Mouse (Mus musculus) limb, embryonic 12.5 days (tissue): ENCODE measurements around the gene Aqp12. TPM values are rescaled to one million over a fixed set of nuclear protein-coding genes. Genes with fewer than 3 reads are reported as not detected.

Experiments
- ATAC-seq: fragments of 200-750 bp; cut with Nextera tagmentation; 2 replicates; pipeline ENCODE4 v1.8.0; 2017; ENCODE audit warnings: low read depth, moderate TSS enrichment; ENCODE audit not compliant: insufficient number of reproducible peaks, insufficient read depth, low FRiP score, low TSS enrichment
- H3K27ac ChIP-seq: fragments of 300-500 bp; sonication (generic); 2 replicates; pipeline ENCODE4 v1.5.1; 2016; ENCODE audit warnings: mild to moderate bottlenecking, moderate library complexity
- H3K27me3 ChIP-seq: fragments of 300-500 bp; sonication (generic); 2 replicates; pipeline ENCODE4 v1.6.1; 2016; ENCODE audit warnings: mild to moderate bottlenecking, moderate library complexity
- H3K36me3 ChIP-seq: fragments of 300-500 bp; sonication (generic); 2 replicates; pipeline ENCODE4 v1.6.1; 2016; ENCODE audit warnings: mild to moderate bottlenecking, moderate library complexity
- H3K4me1 ChIP-seq: fragments of 300-500 bp; sonication (generic); replicated peaks from 2 replicates; pipeline ENCODE4 v1.6.1; 2016
- H3K4me2 ChIP-seq: fragments of 300-500 bp; sonication (generic); 2 replicates; pipeline ENCODE4 v1.6.1; 2016; ENCODE audit warnings: mild to moderate bottlenecking, moderate library complexity
- H3K4me3 ChIP-seq: fragments of 300-500 bp; sonication (generic); replicated peaks from 2 replicates; pipeline ENCODE4 v1.5.1; 2016; ENCODE audit warnings: mild to moderate bottlenecking
- H3K9ac ChIP-seq: fragments of 300-500 bp; sonication (generic); replicated peaks from 2 replicates; pipeline ENCODE4 v1.6.1; 2016; ENCODE audit warnings: mild to moderate bottlenecking, moderate library complexity
- H3K9me3 ChIP-seq: fragments of 300-500 bp; sonication (generic); 2 replicates; pipeline ENCODE4 v1.6.1; 2016; ENCODE audit warnings: mild to moderate bottlenecking, moderate library complexity
- WGBS: fragments of 180-500 bp; shearing (Covaris S2); methylation state at CpG from one replicate; pipeline ENCODE4 v1.1.7; 2016; 5-methylcytosine and 5-hydroxymethylcytosine counted together
- polyA plus RNA-seq: library from polyadenylated mRNA; unstranded; fragments of >200 nt; fragmentation: Nextera tagmentation; extraction: Ambion mirVana; gene quantifications from 2 replicates; pipeline ENCODE4 v1.2.1, GENCODE M21; 2016

The Aqp12 gene
- polyA plus RNA-seq, 1 experiment from 2014 or later: not detected

DNA sequence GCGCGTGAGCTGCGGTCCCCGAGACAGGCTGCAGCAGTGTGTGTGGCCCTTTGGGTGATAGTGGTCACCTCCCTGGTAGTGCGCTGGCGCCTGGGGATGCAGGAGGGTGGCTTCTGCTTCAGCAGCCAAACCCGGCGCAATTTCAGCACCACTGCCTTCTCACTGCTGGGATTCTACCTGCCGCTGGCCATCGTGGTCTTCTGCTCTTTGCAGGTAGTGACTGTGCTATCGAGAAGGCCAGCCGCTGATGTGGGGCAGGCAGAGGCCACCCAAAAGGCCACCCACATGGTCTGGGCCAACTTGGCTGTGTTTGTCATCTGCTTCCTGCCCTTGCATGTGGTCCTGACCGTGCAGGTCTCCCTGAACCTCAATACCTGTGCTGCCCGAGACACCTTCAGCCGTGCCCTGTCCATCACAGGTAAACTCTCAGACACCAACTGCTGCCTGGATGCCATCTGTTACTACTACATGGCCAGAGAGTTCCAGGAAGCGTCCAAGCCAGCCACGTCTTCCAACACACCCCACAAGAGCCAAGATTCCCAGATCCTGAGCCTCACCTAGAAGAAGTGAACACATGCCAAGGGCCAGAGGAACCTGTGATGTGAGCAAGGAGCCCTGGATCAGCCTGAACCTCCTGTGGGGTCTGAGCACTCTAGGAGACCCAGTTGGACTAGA is 23.1 kb upstream of the Aqp12 start:
- WGBS: 92% methylated on average over 17 of the region's 17 CpGs
- no peak overlapping the region for H3K27ac ChIP-seq
- H3K9me3 ChIP-seq: no peaks in the 10 kb centered on the region
- H3K4me2 ChIP-seq: no peak overlapping the region
- H3K36me3 ChIP-seq: no peaks in the 10 kb centered on the region
- no peak overlapping the region for H3K4me3 ChIP-seq
- no peak for ATAC-seq
- H3K27me3 ChIP-seq: peaks cover 14% of the 10 kb centered on the region; the same call in 1 of the 2 replicates
- peaks cover 10% of the 10 kb centered on the region for H3K4me1 ChIP-seq
- no peak overlapping the region for H3K9ac ChIP-seq

DNA sequence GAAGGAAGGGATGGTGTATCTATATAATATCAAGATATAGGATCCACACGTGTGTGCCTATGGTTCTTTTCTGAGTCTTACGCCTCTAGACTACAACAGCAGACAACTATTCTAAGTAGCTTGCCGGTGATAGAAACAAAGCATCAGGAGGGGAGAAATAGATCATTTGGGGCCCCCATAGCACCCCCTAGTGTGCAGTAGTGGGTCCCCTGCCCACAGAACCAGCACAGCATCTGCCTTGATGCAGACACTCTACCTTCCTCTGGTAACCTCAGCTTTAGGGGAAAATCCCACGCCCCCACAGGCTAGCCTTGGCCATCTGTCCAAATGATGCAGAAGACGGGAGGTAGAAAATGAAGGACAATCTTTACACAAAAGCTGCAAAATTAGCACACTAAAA is 21.1 kb upstream of the Aqp12 start:
- no peaks in the 10 kb centered on the region for H3K36me3 ChIP-seq
- no peaks in the 10 kb centered on the region for H3K27me3 ChIP-seq
- no peaks in the 10 kb centered on the region for H3K9me3 ChIP-seq
- WGBS: 90% methylated on average over 5 of the region's 5 CpGs
- no peaks in the 10 kb centered on the region; the same call in 1 of the 2 replicates for H3K4me1 ChIP-seq
- no peak overlapping the region for H3K4me3 ChIP-seq
- ATAC-seq: no peak
- no peak overlapping the region for H3K27ac ChIP-seq
- H3K9ac ChIP-seq: no peak overlapping the region
- H3K4me2 ChIP-seq: no peak overlapping the region

DNA sequence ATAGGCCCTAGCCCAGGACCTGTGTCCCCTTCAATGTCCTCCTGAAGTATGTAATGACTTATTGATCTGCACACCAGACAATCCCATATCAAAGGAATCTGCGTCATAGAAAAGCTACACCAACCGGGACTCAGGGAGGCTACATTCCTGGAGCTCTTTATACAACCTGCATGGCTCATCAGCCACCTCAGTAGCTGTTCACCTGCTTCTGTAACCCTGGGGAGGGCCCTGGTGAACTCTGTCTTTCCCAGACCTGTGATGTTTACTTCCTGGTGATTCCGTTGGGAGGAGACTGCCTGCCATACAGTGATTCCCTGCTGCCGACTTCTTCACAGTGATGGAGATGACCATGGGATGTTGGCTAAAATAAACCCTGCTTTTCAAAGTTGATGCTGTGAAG is 17.2 kb upstream of the Aqp12 start:
- H3K4me2 ChIP-seq: no peak overlapping the region
- H3K4me3 ChIP-seq: no peak overlapping the region
- no peaks in the 10 kb centered on the region for H3K27me3 ChIP-seq
- H3K27ac ChIP-seq: no peak overlapping the region
- 67% methylated on average over 4 of the region's 4 CpGs for WGBS
- no peak overlapping the region for H3K9ac ChIP-seq
- no peaks in the 10 kb centered on the region for H3K36me3 ChIP-seq
- no peaks in the 10 kb centered on the region for H3K4me1 ChIP-seq
- no peak for ATAC-seq
- no peaks in the 10 kb centered on the region for H3K9me3 ChIP-seq

- ATAC-seq: no peak
- WGBS: 44% methylated on average over 4 of the region's 4 CpGs
- Histone ChIP-seq H3K27me3 (no peaks in the 10 kb centered on the region), H3K9me3 (no peaks in the 10 kb centered on the region), H3K27ac (no peak overlapping the region), H3K9ac (no peak overlapping the region), H3K4me2 (no peak overlapping the region), H3K36me3 (no peaks in the 10 kb centered on the region), H3K4me1 (no peaks in the 10 kb centered on the region), H3K4me3 (no peak overlapping the region)
Observed at GRCm38 (mm10) chr1:92989891-92990290, 16.2 kb upstream of the Aqp12 start.

GRCm38 (mm10) chr1:92992214-92992855 is 13.8 kb upstream of the Aqp12 start:
- H3K9me3 ChIP-seq: no peaks in the 10 kb centered on the region
- H3K4me1 ChIP-seq: no peaks in the 10 kb centered on the region
- no peak for ATAC-seq
- H3K27ac ChIP-seq: no peak overlapping the region
- no peaks in the 10 kb centered on the region for H3K36me3 ChIP-seq
- H3K27me3 ChIP-seq: no peaks in the 10 kb centered on the region
- no peak overlapping the region for H3K9ac ChIP-seq
- H3K4me3 ChIP-seq: no peak overlapping the region
- no peak overlapping the region for H3K4me2 ChIP-seq
- 81% methylated on average over 6 of the region's 6 CpGs for whole genome bisulfite sequencing

DNA sequence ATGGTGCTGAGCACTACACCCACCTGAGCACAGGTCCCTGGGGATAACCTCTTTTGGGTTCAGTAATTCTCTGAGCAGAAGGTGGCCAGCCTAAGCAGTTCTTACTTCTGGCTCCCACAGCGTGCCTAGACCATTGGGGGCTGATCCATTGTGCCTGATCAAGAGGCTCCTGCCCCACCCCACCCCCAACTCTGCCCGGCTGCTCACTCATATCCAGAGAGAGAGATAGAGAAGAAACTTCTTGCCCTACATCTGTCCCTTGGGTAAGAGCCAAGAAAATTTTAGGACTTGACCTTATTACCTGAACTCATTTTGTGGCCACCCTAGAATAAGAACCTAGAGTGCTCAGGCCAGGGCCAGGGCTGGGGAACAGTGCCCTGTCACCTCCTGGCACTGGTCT is 13.3 kb upstream of the Aqp12 start:
- 82% methylated on average over 2 of the region's 2 CpGs for WGBS
- no peak overlapping the region for H3K9ac ChIP-seq
- H3K4me2 ChIP-seq: no peak overlapping the region
- no peak overlapping the region for H3K4me3 ChIP-seq
- no peak overlapping the region for H3K27ac ChIP-seq
- H3K36me3 ChIP-seq: no peaks in the 10 kb centered on the region
- H3K27me3 ChIP-seq: no peaks in the 10 kb centered on the region
- ATAC-seq: no peak
- H3K4me1 ChIP-seq: no peaks in the 10 kb centered on the region
- H3K9me3 ChIP-seq: no peaks in the 10 kb centered on the region

DNA sequence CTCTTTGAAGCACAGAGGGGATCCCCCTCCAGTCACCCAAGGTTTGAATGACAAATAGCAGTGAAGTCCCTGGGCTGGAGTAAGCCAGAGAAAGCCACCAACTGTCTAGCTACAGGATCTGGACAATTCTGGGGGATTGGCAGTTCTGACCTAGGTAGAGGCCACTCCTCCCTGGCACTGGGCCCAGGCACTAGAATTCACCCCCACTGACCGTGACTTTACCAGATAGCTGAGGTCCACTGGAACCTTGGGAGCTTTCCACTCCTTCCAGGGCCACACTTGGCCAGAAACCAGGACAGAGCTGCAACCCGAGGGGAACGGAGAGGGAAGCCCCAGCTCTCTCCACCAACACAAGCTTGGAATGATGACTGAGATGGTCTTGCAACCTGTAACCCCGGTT is 3.1 kb downstream of the Aqp12 start:
- Histone ChIP-seq H3K4me2 (no peak overlapping the region), H3K9me3 (no peaks in the 10 kb centered on the region), H3K36me3 (no peaks in the 10 kb centered on the region), H3K4me3 (no peak overlapping the region), H3K9ac (no peak overlapping the region), H3K27ac (no peak overlapping the region), H3K4me1 (no peaks in the 10 kb centered on the region), H3K27me3 (no peaks in the 10 kb centered on the region; the same call in 1 of the 2 replicates)
- ATAC-seq: no peak
- WGBS: 76% methylated on average over 4 of the region's 4 CpGs

DNA sequence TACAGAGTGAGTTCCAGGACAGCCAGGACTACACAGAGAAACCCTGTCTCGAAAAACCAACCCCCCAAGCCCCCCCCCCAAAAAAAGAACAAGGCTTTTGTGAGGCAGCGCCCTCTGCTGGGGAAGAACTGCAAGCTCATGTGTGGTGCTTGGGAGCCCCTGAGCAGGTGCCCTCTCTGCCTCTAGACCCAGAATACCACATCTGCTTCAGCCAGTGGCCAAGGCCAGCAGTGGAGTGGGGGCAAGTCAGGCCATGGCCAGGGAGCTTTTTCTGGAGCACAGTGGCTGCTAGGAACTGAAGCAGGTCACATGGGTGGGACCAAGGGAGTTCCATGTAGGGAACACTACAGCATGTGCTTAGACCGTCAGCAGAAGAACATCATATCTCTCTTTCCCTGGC is 4.6 kb downstream of the Aqp12 start:
- 39% methylated on average over 3 of the region's 3 CpGs for WGBS
- Histone ChIP-seq H3K36me3 (no peaks in the 10 kb centered on the region), H3K9me3 (no peaks in the 10 kb centered on the region), H3K27ac (no peak overlapping the region), H3K9ac (no peak overlapping the region), H3K4me3 (no peak overlapping the region), H3K4me2 (no peak overlapping the region), H3K4me1 (no peaks in the 10 kb centered on the region), H3K27me3 (no peaks in the 10 kb centered on the region)
- ATAC-seq: no peak

- no peaks in the 10 kb centered on the region for H3K27me3 ChIP-seq
- H3K4me2 ChIP-seq: no peak overlapping the region
- H3K4me1 ChIP-seq: no peaks in the 10 kb centered on the region
- H3K9me3 ChIP-seq: no peaks in the 10 kb centered on the region
- WGBS: 73% methylated on average over 7 of the region's 7 CpGs
- H3K9ac ChIP-seq: no peak overlapping the region
- H3K27ac ChIP-seq: no peak overlapping the region
- ATAC-seq: no peak
- H3K36me3 ChIP-seq: no peaks in the 10 kb centered on the region
- H3K4me3 ChIP-seq: no peak overlapping the region
Observed at GRCm38 (mm10) chr1:93012103-93012585, 6.0 kb downstream of the Aqp12 start.

DNA sequence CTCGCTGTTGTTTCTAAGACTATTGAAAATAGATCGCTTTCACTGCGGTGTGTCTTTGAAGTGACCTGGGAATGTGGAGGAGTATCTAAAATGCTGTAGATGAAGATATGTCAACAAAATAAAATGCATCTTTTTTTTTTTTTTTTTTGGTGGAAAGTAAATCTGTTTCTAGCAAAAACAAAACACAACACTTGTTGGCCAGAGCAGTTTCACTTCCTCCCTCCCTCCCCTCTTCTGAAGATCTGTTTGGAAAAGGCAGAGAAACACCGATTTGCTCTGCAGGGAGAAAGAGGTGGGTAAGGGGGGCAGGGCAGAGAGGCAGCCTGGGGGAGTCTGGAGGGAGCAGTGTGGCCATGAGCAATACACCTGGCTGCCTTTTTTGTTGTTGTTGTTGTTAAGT is 7.2 kb downstream of the Aqp12 start:
- Histone ChIP-seq H3K4me1 (no peaks in the 10 kb centered on the region), H3K9ac (no peak overlapping the region), H3K4me3 (no peak overlapping the region), H3K36me3 (no peaks in the 10 kb centered on the region), H3K4me2 (no peak overlapping the region), H3K27ac (no peak overlapping the region), H3K27me3 (no peaks in the 10 kb centered on the region), H3K9me3 (no peaks in the 10 kb centered on the region)
- 83% methylated on average over 4 of the region's 4 CpGs for WGBS
- ATAC-seq: no peak

GRCm38 (mm10) chr1:93014460-93014859 is 8.3 kb downstream of the Aqp12 start:
- Histone ChIP-seq H3K9ac (no peak overlapping the region), H3K36me3 (no peaks in the 10 kb centered on the region), H3K27ac (no peak overlapping the region), H3K9me3 (no peaks in the 10 kb centered on the region), H3K4me2 (no peak overlapping the region), H3K4me1 (no peaks in the 10 kb centered on the region), H3K4me3 (no peak overlapping the region), H3K27me3 (no peaks in the 10 kb centered on the region)
- ATAC-seq: no peak

- no peaks in the 10 kb centered on the region for H3K4me1 ChIP-seq
- ATAC-seq: no peak
- H3K4me3 ChIP-seq: no peak overlapping the region
- H3K27ac ChIP-seq: no peak overlapping the region
- H3K9ac ChIP-seq: no peak overlapping the region
- 39% methylated on average over 2 of the region's 2 CpGs for WGBS
- no peaks in the 10 kb centered on the region for H3K9me3 ChIP-seq
- no peaks in the 10 kb centered on the region for H3K27me3 ChIP-seq
- H3K36me3 ChIP-seq: no peaks in the 10 kb centered on the region
- H3K4me2 ChIP-seq: no peak overlapping the region
Observed at GRCm38 (mm10) chr1:93015136-93015535, 9.0 kb downstream of the Aqp12 start.
